Mouse (Mus musculus): ENCODE measurements at regions not wholly inside any gene's neighbourhood (a gene's known extent, or its start where the extent isn't known, plus 50 kb on each side); places are given as distances from the start of the nearest gene placed in this dataset.

DNA sequence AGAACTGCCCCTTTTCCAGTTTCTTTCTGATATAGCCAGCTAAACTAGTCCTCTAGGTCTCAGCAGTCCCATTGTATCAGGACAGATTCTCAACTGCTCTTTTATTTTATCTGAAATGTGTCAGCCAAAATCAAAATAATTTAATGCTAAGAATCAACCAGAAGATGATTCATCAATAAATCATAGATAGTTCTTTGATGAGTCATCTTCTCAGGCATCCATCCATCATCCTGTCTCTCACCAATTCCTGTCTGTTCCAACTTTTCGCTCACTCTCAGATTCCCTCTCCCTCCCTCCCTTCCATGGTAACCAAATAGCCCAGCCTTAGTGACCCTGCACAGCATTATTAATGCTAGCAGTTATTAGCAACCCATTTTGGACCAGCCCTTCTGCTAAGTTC lies 134.0 kb upstream of the Slc24a5 start:
- no peak for DNase-seq

GRCm38 (mm10) chr2:124948263-124948781 lies 119.6 kb upstream of the Slc24a5 start:
- no peak for DNase-seq
- intact Hi-C loops (cut with DNase I), result no loop called here

More for the DNA sequence above, 134.0 kb upstream of the Slc24a5 start:
- intact Hi-C loops (cut with DNase I), result no loop called here

DNA sequence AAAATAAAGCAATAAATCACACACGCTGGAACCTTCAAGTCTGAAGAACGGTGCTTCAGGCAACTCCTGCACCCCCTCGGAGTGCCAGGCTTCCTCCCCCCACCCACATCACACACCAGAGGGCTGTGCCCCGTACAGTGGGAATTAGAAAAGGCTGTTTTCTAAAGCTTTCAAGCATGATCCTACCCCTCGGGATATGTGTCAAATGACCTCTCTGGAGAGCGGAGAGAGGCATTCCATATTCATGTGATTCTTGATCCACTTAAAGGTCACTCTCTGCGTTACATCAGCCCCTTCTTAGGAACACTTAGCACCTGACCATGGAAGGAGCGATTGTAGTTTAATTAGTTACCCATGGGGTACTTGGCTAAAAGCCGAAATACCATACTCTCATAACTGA lies 119.1 kb upstream of the Slc24a5 start:
- intact Hi-C loops (cut with DNase I), result no loop called here

DNA sequence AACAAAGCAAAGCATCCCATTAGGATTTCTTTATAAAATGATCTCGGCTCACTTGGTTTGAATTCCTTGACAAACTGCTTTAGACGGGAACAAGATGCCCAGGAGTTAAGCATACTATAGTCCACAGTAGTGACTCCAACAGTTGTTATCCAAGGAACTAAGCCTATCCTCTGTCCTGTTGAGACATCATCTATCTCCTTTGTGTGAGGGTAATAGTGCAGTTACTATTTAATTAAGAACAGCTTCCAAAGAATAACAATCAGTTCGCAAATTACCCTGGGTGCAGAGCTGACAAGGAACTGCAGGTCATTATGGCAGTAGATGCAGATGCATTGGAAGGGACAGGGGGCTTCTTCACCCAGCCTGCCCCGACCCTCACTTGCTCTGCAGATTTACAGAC lies 115.7 kb upstream of the Slc24a5 start:
- DNase-seq, result no peak
- intact Hi-C loops (cut with DNase I), result no loop called here

More for the DNA sequence above, 119.1 kb upstream of the Slc24a5 start:
- DNase-seq, result no peak

GRCm38 (mm10) chr2:124953015-124953414 lies 114.9 kb upstream of the Slc24a5 start:
- intact Hi-C loops (cut with DNase I), result no loop called here
- no peak for DNase-seq

DNA sequence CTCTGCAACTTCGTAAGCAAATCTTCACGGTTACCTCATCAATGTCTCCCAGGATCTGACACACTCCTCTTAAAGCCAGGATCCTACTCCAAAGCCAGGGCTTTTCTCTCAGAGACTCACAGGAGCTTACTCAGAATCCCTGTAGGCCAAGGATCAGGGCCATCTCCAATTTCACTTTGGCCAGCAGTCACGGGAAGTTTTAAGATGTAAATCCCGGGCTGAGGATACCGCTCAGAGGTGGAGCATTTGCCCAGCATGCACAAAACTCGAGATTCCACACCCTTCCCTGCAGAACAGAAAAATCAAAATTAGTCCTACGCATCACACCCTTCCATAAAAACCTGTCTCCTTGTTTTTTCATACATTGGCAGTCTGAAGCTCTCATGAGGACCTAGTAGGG lies 112.1 kb upstream of the Slc24a5 start:
- intact Hi-C loops (cut with DNase I), result no loop called here
- no peak for DNase-seq

DNA sequence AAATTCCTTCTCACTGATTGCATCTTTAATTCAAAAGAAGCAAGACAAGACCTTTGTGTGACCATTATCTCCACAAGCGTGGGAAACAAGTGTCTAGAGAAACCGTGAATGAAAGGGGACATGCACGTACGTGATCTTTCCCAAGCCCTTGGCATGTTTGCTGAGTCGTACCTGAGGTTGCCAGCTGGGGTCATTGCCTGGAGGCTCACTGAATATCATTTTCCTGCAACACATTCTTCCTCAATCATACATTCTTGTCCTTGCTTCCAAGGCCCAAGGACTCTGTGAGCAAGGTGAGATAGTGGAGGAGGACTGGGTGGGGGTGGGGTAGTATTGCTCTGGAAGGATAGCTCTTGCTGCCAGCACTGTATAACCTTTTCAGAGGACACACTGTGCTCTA lies 108.5 kb upstream of the Slc24a5 start:
- DNase-seq, result no peak
- intact Hi-C loops (cut with DNase I), result no loop called here

DNA sequence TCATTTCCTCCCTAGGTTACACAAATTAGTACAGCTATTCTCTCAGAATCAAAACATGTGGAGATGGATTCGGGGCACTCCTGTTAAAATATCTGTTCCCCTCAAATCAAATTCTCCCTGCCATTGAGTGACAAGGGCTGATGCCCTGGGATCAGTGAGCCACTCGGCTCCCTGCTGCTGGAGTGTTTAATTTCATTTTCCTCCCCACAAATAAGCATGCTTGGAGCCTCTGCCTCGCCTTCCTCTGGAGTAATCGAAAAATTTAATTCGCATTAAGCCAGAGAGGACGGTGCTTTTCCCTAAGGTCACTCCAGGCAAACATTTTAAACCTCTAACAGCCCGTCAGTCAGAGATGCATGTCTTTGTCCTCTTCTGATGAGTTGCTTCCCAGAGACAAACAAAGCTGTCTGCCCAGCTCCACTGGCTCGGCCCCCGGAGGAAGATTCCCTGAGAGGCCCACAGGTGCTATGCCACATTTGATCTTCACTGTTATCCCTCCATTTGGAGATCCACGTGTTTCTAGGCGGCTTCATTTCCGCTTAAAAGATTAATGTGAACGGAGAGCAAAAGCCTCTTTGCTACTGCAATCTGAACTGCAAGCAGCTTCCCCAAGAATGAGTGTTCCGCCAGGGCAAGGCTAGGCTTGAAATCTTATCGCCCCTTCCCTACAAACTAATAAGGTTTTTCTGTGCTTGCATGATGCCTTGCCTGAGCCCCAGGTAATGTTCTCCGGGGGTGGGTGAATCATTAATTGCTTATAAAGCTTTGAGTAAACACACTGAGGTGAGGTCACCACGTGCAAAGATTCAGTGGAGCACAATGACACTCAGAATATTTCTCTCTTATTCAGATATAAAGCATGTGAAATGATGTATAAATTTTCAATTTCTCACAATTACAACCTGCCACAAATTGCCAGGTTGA lies 95.8 kb upstream of the Slc24a5 start:
- no peak for DNase-seq
- intact Hi-C loops (cut with DNase I), result loop anchor here (2.0 kb wide), 1 partner anchor 21 kb away; no protein-coding TSS in a partner anchor

DNA sequence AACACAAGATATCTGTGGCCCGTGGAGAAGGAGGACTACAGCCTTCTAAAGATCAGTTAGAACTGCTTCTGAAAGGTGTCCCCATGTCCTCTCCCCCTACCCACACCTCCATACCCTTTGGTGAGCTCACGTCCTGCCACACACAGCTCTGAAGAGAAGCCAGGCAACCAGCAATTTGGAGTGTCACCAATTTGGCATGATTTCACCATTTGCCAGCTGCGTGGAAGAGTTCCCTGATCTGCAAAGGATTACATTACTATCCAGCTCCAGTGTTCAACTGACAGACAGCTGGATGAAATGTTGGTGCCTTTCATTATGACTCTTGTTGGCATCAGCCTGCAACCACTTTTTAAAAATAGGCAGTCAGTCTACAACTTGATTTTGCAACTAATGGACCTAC lies 92.8 kb upstream of the Slc24a5 start:
- no peak for DNase-seq
- intact Hi-C loops (cut with DNase I), result no loop called here

DNA sequence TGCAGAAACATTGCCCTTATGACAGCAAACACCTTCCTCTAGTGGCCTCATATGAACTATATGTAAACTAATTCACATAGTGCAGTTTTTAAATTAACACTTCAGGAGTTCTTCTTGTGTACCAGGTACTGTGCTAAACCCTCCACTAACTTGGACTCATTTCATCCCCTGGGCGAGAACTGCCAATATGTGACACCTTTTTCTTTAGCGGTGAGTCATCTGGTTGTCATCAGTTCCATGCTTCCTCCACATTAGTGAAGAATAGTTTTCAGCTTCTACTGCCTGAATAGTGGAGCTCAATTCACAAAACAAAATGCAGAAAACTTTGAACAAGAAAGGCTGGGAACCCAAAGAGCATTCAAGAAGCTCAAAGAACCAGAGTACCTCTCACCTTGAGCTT lies 76.9 kb upstream of the Slc24a5 start:
- no peak for DNase-seq
- intact Hi-C loops (cut with DNase I), result no loop called here

- intact Hi-C loops (cut with DNase I), result no loop called here
- DNase-seq, result no peak
Observed at GRCm38 (mm10) chr2:125015007-125015406, 52.9 kb upstream of the Slc24a5 start.

- intact Hi-C loops (cut with DNase I), result no loop called here
- no peak for DNase-seq
Observed at GRCm38 (mm10) chr2:125016946-125017345, 51.0 kb upstream of the Slc24a5 start.
